Mouse (Mus musculus) kidney, embryonic 15.5 days (tissue): ENCODE measurements around the gene Fam229b. TPM values are rescaled to one million over a fixed set of nuclear protein-coding genes. Genes with fewer than 3 reads are reported as not detected.

ENCODE experiments used
- ATAC-seq: fragments of 200-750 bp; cut with Nextera tagmentation; replicated peaks from 2 replicates; pipeline ENCODE4 v1.8.0; 2017; ENCODE audit warnings: moderate TSS enrichment; ENCODE audit not compliant: low FRiP score
- H3K27ac ChIP-seq: fragments of 300-500 bp; sonication (generic); 2 replicates; pipeline ENCODE4 v1.5.1; 2015; ENCODE audit warnings: mild to moderate bottlenecking, inconsistent platforms
- H3K27me3 ChIP-seq: fragments of 300-500 bp; sonication (generic); 2 replicates; pipeline ENCODE4 v1.6.1; 2015; ENCODE audit warnings: inconsistent platforms
- H3K36me3 ChIP-seq: fragments of 300-500 bp; sonication (generic); 2 replicates; pipeline ENCODE4 v1.6.1; 2015; ENCODE audit warnings: inconsistent platforms
- H3K4me1 ChIP-seq: fragments of 300-500 bp; sonication (generic); 2 replicates; pipeline ENCODE4 v1.6.1; 2015; ENCODE audit warnings: inconsistent platforms
- H3K4me2 ChIP-seq: fragments of 300-500 bp; sonication (generic); 2 replicates; pipeline ENCODE4 v1.6.1; 2015; ENCODE audit warnings: moderate library complexity, mild to moderate bottlenecking, inconsistent platforms
- H3K4me3 ChIP-seq: fragments of 300-500 bp; sonication (generic); replicated peaks from 2 replicates; pipeline ENCODE4 v1.5.1; 2015; ENCODE audit warnings: mild to moderate bottlenecking, inconsistent platforms
- H3K9ac ChIP-seq: fragments of 300-500 bp; sonication (generic); 2 replicates; pipeline ENCODE4 v1.6.1; 2015; ENCODE audit warnings: mild to moderate bottlenecking, inconsistent platforms
- H3K9me3 ChIP-seq: fragments of 300-500 bp; sonication (generic); replicated peaks from 2 replicates; pipeline ENCODE4 v1.6.1; 2016; ENCODE audit warnings: inconsistent platforms
- WGBS: fragments of 180-500 bp; shearing (Covaris S2); methylation state at CpG from one replicate; pipeline ENCODE4 v1.1.7; 2015; ENCODE audit warnings: mixed read lengths; 5-methylcytosine and 5-hydroxymethylcytosine counted together
- polyA plus RNA-seq: library from polyadenylated mRNA; unstranded; fragments of >200 nt; fragmentation: Nextera tagmentation; extraction: Ambion mirVana; gene quantifications from 2 replicates; pipeline ENCODE4 v1.2.1, GENCODE M21; 2015

Fam229b gene
- 13.9 and 14.4 TPM in 2 replicates for polyA plus RNA-seq

GRCm38 (mm10) chr10:39133462-39134310 lies at the start of gene Fam229b, which contains the start of gene Tube1:
Fam229b (minus strand) TSS chr10:39133914.
Tube1 (plus strand) TSS chr10:39133976.
- H3K36me3 ChIP-seq: peaks cover 18% of the 10 kb centered on the region
- H3K27me3 ChIP-seq: no peaks in the 10 kb centered on the region
- H3K9me3 ChIP-seq: no peaks in the 10 kb centered on the region
- H3K27ac ChIP-seq: 0 out of 2 replicates have a peak within 1 kb of the TSS, but pooled peaks have one; percentile 62
- peak within 1 kb of the TSS; percentile 68 for H3K9ac ChIP-seq
- peak within 1 kb of the TSS; percentile 79 for H3K4me2 ChIP-seq
- peaks cover 12% of the 10 kb centered on the region for H3K4me1 ChIP-seq
- 5% methylated on average over 47 of the region's 47 CpGs for WGBS
- peak; percentile 95 for ATAC-seq
- peak within 1 kb of the TSS; percentile 55 for H3K4me3 ChIP-seq

GRCm38 (mm10) chr10:39176981-39177380 lies 43.3 kb upstream of the Fam229b start:
- 87% methylated on average over 5 of the region's 5 CpGs for WGBS
- Histone ChIP-seq H3K27ac (no peak overlapping the region), H3K27me3 (no peaks in the 10 kb centered on the region)

GRCm38 (mm10) chr10:39173077-39173476 lies 39.4 kb upstream of the Fam229b start:
- Histone ChIP-seq H3K4me1 (peaks cover 37% of the 10 kb centered on the region), H3K27ac (peak overlapping the region; percentile 84), H3K4me2 (peak overlapping the region; percentile 90), H3K4me3 (peak overlapping the region; percentile 11), H3K9ac (no peak overlapping the region), H3K36me3 (no peaks in the 10 kb centered on the region), H3K27me3 (no peaks in the 10 kb centered on the region), H3K9me3 (no peaks in the 10 kb centered on the region)
- 30% methylated on average over 13 of the region's 13 CpGs for WGBS
- no peak for ATAC-seq

More at GRCm38 (mm10) chr10:39176981-39177380, 43.3 kb upstream of the Fam229b start:
- no peak for ATAC-seq
- H3K4me1 ChIP-seq: peaks cover 20% of the 10 kb centered on the region
- no peaks in the 10 kb centered on the region for H3K9me3 ChIP-seq
- no peak overlapping the region for H3K4me2 ChIP-seq
- no peaks in the 10 kb centered on the region for H3K36me3 ChIP-seq
- no peak overlapping the region for H3K9ac ChIP-seq
- H3K4me3 ChIP-seq: no peak overlapping the region

GRCm38 (mm10) chr10:39172540-39172931 lies 38.8 kb upstream of the Fam229b start:
- peak overlapping the region; percentile 84 for H3K27ac ChIP-seq
- no peak overlapping the region for H3K9ac ChIP-seq
- H3K4me3 ChIP-seq: peak overlapping the region; percentile 56; the same call in 1 of the 2 replicates
- no peak for ATAC-seq
- peaks cover 37% of the 10 kb centered on the region for H3K4me1 ChIP-seq
- WGBS: 72% methylated on average over 6 of the region's 6 CpGs
- H3K4me2 ChIP-seq: peak overlapping the region; percentile 90
- no peaks in the 10 kb centered on the region for H3K36me3 ChIP-seq
- H3K27me3 ChIP-seq: no peaks in the 10 kb centered on the region
- no peaks in the 10 kb centered on the region for H3K9me3 ChIP-seq

- Histone ChIP-seq H3K27ac (peak overlapping the region; percentile 88), H3K4me3 (peak overlapping the region; percentile 56), H3K4me2 (peak overlapping the region; percentile 90), H3K9ac (peak overlapping the region; percentile 47), H3K27me3 (no peaks in the 10 kb centered on the region), H3K4me1 (peaks cover 37% of the 10 kb centered on the region), H3K9me3 (no peaks in the 10 kb centered on the region), H3K36me3 (no peaks in the 10 kb centered on the region)
- peak; percentile 50 for ATAC-seq
- WGBS: 17% methylated on average over 26 of the region's 26 CpGs
These were observed 38.2 kb upstream of the Fam229b start for GRCm38 (mm10) chr10:39171603-39172539.

- H3K4me2 ChIP-seq: peak overlapping the region; percentile 90
- H3K9ac ChIP-seq: peak overlapping the region; percentile 47
- H3K9me3 ChIP-seq: no peaks in the 10 kb centered on the region
- H3K4me3 ChIP-seq: peak overlapping the region; percentile 56
- under 1% methylated on average over 19 of the region's 19 CpGs for WGBS
- peaks cover 41% of the 10 kb centered on the region for H3K4me1 ChIP-seq
- peak overlapping the region; percentile 88 for H3K27ac ChIP-seq
- H3K36me3 ChIP-seq: no peaks in the 10 kb centered on the region
- peak; percentile 83 for ATAC-seq
- H3K27me3 ChIP-seq: no peaks in the 10 kb centered on the region
These were observed 37.4 kb upstream of the Fam229b start for GRCm38 (mm10) chr10:39171134-39171533.

- Histone ChIP-seq H3K4me2 (peak overlapping the region; percentile 90), H3K36me3 (no peaks in the 10 kb centered on the region), H3K9me3 (no peaks in the 10 kb centered on the region), H3K27me3 (no peaks in the 10 kb centered on the region), H3K9ac (0 out of 2 replicates have a peak overlapping the region, but pooled peaks have one; percentile 10), H3K4me1 (peaks cover 46% of the 10 kb centered on the region), H3K4me3 (0 out of 2 replicates have a peak overlapping the region, but pooled peaks have one; percentile 4), H3K27ac (0 out of 2 replicates have a peak overlapping the region, but pooled peaks have one; percentile 22)
- WGBS: 10% methylated on average over 6 of the region's 6 CpGs
- ATAC-seq: no peak
These were observed 37.0 kb upstream of the Fam229b start for GRCm38 (mm10) chr10:39170706-39171105.

- Histone ChIP-seq H3K36me3 (no peaks in the 10 kb centered on the region), H3K4me1 (peaks cover 51% of the 10 kb centered on the region), H3K27ac (0 out of 2 replicates have a peak overlapping the region, but pooled peaks have one; percentile 51), H3K4me2 (peak overlapping the region; percentile 90), H3K9me3 (no peaks in the 10 kb centered on the region), H3K9ac (no peak overlapping the region), H3K27me3 (no peaks in the 10 kb centered on the region), H3K4me3 (peak overlapping the region; percentile 18)
- 9% methylated on average over 8 of the region's 8 CpGs for WGBS
- no peak for ATAC-seq
These were observed 36.5 kb upstream of the Fam229b start for GRCm38 (mm10) chr10:39170181-39170580.

- H3K4me3 ChIP-seq: peak overlapping the region; percentile 18
- no peaks in the 10 kb centered on the region for H3K27me3 ChIP-seq
- peaks cover 51% of the 10 kb centered on the region for H3K4me1 ChIP-seq
- WGBS: 42% methylated on average over 9 of the region's 9 CpGs
- no peaks in the 10 kb centered on the region for H3K9me3 ChIP-seq
- peak overlapping the region; percentile 90 for H3K4me2 ChIP-seq
- 0 out of 2 replicates have a peak overlapping the region, but pooled peaks have one; percentile 51 for H3K27ac ChIP-seq
- H3K36me3 ChIP-seq: no peaks in the 10 kb centered on the region
- peak; percentile 36 for ATAC-seq
- H3K9ac ChIP-seq: no peak overlapping the region
These were observed 35.9 kb upstream of the Fam229b start for GRCm38 (mm10) chr10:39169642-39170041.

- ATAC-seq: no peak
- Histone ChIP-seq H3K9ac (no peak overlapping the region), H3K4me1 (peaks cover 48% of the 10 kb centered on the region), H3K9me3 (no peaks in the 10 kb centered on the region), H3K4me3 (no peak overlapping the region), H3K27me3 (no peaks in the 10 kb centered on the region), H3K27ac (no peak overlapping the region), H3K36me3 (no peaks in the 10 kb centered on the region), H3K4me2 (no peak overlapping the region)
- WGBS: 69% methylated on average over 11 of the region's 11 CpGs
These were observed 33.9 kb upstream of the Fam229b start for GRCm38 (mm10) chr10:39167611-39168010.

GRCm38 (mm10) chr10:39165632-39166115 lies 32.0 kb upstream of the Fam229b start:
- ATAC-seq: no peak
- Histone ChIP-seq H3K27ac (peak overlapping the region; percentile 73), H3K36me3 (no peaks in the 10 kb centered on the region), H3K9me3 (no peaks in the 10 kb centered on the region), H3K9ac (peak overlapping the region; percentile 27; the same call in 1 of the 2 replicates), H3K4me3 (peak overlapping the region; percentile 34), H3K27me3 (no peaks in the 10 kb centered on the region), H3K4me2 (peak overlapping the region; percentile 51), H3K4me1 (peaks cover 43% of the 10 kb centered on the region)
- 16% methylated on average over 11 of the region's 11 CpGs for WGBS
